Mouse (Mus musculus) left cerebral cortex, postnatal 10 days (tissue): ENCODE data around the gene Rnf133. TPM values are rescaled to one million over a fixed set of nuclear protein-coding genes. Genes with fewer than 3 reads are reported as not detected.

Experiments
- DNase-seq, 2 experiments: peaks; one replicate each; pipeline ENCODE4 v3.0.0; 2021 to 2022; ENCODE audit warnings: low spot score in 2 of 2, mixed read lengths in 1 of 2; ENCODE audit errors: extremely low spot score in 1 of 2
- intact Hi-C: fragments of 180-260 bp; cut with DNase I; formaldehyde crosslinking; loops from one replicate; pipeline ENCODE4 v1.15.1; 2025
- total RNA-seq, 2 experiments: library from RNA; stranded (reverse); gene quantifications; 2 replicates each; pipeline ENCODE4 v1.2.3; 2021

Rnf133 gene
- total RNA-seq: under 1 TPM; 0.79 to 0.86 TPM

GRCm38 (mm10) chr6:23650205-23650604, at the start of gene Rnf133:
Gene Rnf133, minus strand, starts transcription at chr6:23650305.
- DNase-seq: no peak
- intact Hi-C loops: no loop called here

DNA sequence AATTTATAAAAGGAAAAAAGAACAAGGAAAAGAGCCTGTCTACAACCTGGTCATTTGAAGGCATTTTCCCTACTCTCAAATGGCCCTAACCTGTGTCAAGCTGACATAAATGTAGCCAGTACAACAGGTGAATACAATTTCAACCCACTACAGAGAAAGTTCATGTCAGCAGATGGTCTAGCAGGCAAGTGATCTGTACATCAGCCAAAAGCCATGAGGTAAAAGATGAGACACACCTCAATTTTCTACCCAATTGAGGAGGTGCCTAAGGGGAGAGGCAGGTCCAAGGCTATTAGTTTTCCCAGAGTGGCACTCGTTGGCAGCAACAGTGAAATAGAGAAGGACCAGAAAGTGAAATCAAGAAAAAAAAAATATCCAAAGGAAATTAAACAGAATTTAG, 28.1 kb upstream of the Rnf133 start:
- intact Hi-C loops: no loop called here
- DNase-seq: no peak

DNA sequence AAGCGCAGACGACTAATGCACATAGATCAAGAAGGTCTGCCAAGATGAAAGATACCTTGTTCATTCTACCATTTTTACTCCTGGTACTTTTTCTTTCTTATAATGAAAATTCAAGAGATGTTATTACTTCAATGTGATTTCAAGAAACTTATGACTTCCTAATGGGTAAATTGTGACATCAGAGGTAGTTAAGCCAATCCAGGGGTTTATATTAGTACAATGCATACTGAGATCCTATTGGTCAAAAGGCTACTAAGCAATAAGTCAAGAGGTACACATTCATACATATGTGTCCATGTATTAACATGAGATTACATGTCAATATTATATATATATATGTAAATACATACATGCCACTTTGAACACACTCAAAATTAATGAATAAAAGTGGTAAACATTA, 4.9 kb upstream of the Rnf133 start, which contains the start of gene Rnf148:
TSS of gene Rnf148 (minus strand) at position 101 of the 400 bp plus-strand sequence.
- intact Hi-C loops: no loop called here
- DNase-seq: no peak

- intact Hi-C loops: no loop called here
- no peak for DNase-seq
Observed at GRCm38 (mm10) chr6:23648732-23649131, 1.4 kb downstream of the Rnf133 start.

- peak in 1 of 2 experiments; percentile 44 for DNase-seq
- intact Hi-C loops: no loop called here
Observed at GRCm38 (mm10) chr6:23647627-23648247, 2.4 kb downstream of the Rnf133 start.

- no peak for DNase-seq
- intact Hi-C loops: no loop called here
Observed at GRCm38 (mm10) chr6:23637081-23637480, 13.0 kb downstream of the Rnf133 start.

DNA sequence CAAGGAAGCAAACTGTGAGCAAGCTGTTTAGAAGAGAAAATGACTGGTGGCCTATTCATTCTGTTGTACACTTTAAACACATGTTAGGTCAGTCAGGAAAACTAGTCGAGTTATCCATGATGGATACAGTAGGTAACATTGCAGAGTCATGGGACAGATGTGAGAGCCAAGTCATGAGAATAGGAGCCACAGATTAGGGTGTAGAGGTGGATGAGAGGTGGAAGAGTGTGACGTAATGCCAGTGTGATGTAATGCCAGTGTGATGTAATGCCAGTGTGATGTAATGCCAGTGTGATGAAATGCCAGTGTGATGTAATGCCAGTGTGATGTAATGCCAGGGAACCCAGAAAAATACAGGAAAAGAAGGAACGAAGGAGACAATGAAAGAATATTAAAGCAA, 14.9 kb downstream of the Rnf133 start:
- intact Hi-C loops: no loop called here
- no peak for DNase-seq

DNA sequence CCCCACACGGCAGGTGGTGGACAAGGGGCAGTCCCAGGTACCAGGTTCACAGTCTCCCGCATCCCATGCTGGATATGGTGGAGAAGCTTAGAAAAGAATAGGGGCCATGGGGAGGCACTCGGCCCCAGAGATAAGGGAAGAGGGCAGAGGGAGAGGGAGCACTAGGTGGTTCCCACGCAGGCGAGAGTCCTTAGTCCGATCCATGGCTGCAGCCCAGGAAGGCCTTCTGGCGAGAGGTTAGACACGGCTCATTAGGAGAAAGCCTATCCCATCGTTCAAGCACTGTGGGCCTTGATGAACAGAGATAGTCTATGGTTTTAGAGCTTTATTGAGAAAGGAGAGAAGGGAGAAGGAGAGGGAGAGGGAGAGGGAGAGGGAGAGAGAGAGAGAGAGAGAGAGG, 16.1 kb downstream of the Rnf133 start:
- DNase-seq: no peak
- intact Hi-C loops: no loop called here

GRCm38 (mm10) chr6:23630465-23630864, 19.6 kb downstream of the Rnf133 start:
- intact Hi-C loops: no loop called here
- no peak for DNase-seq

Other genes with a start within 250 kb of the Rnf133 start
- under 1 TPM in 1 of 2 experiments, not detected in 1; 0.56 TPM for gene Rnf148, start 4.8 kb upstream of the Rnf133 start, total RNA-seq
- gene Cadps2, start 189.1 kb upstream of the Rnf133 start, total RNA-seq: 10 to 100 TPM; 67.4 to 75.5 TPM